Mouse (Mus musculus): ENCODE data around the gene Chuk.

Chuk gene

DNA sequence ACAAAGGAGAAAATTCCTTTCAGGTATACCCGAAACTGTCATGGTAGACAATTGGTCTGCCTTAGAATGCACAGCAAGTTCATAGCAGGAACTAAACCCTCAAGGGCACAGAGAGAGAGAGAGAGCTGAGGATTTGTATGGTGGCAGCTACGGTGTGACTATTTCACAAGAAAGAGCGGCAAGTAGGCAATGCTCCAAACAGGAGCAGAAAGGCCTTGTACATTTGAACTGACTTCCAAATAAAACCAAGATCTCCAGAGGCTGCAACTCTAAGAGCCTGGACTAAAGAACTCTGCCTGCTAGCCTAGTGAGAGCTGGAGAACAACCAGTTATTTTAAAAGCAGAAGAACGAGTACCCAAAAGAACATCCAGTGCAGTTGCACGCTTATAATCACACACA lies 65.2 kb downstream of the Chuk start:
- DNase-seq (ENCODE audit: low spot score in 2 of 2) = no peak

GRCm38 (mm10) chr19:44033396-44033795 lies 73.9 kb downstream of the Chuk start:
- DNase-seq (ENCODE audit: low spot score in 2 of 2) = no peak

- DNase-seq (ENCODE audit: low spot score in 2 of 2) = no peak
Observed at GRCm38 (mm10) chr19:44032046-44032744, 75.1 kb downstream of the Chuk start.

GRCm38 (mm10) chr19:44030024-44030423 lies 77.3 kb downstream of the Chuk start:
- DNase-seq (ENCODE audit: low spot score in 2 of 2) = no peak

GRCm38 (mm10) chr19:44028972-44029371 lies 78.3 kb downstream of the Chuk start, which contains the start of gene Cyp2c23:
Gene Cyp2c23 (minus strand): TSS chr19:44029208.
- DNase-seq (ENCODE audit: low spot score in 2 of 2) = no peak

- DNase-seq (ENCODE audit: low spot score in 2 of 2) = no peak
Observed at GRCm38 (mm10) chr19:44026956-44027530, 80.2 kb downstream of the Chuk start.

- no peak for DNase-seq (ENCODE audit: low spot score in 2 of 2)
Observed at GRCm38 (mm10) chr19:44024921-44025585, 82.2 kb downstream of the Chuk start.

Measured in spleen, postnatal 36 days (tissue).